Mouse (Mus musculus) gastrocnemius, adult 18-20 months (tissue): ENCODE results near the gene Sytl3. TPM values are rescaled to one million over a fixed set of nuclear protein-coding genes. Genes with fewer than 3 reads are reported as not detected.
"Not testable (repeated sequence)": the region's sequence is repeated elsewhere in the genome, so short reads cannot be mapped to it uniquely, and the experiment has no call there.

Source experiments
- DNase-seq: peaks from one replicate; pipeline ENCODE4 v3.0.0; 2021; ENCODE audit warnings: low spot score
- total RNA-seq, 2 experiments: library from RNA; stranded (reverse); gene quantifications; 2 replicates each; pipeline ENCODE4 v1.2.3; 2021

Gene Sytl3
- total RNA-seq, 2 experiments from 2014 or later: 0.14 to 0.47 TPM

DNA sequence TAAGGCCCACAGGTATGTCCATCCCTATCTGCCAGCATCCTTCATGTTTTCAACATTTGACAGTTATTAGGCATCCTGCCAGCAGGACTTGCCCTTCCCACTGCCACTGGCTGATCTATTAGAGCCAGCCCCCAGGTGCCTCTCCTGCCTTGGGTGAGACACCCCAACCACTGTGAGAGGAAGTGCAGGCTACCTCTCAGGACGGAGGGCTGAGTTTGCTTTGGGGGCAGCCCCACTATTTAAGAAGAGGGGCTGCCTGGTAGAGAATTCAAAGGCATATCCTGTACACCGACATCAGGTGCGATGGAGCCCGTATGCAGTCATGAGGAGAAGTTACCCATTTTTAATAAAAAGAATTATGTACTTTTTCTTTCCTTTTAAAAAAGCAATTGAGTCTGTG is 13.2 kb upstream of the Sytl3 start:
- DNase-seq: not testable (repeated sequence)

- DNase-seq: not testable (repeated sequence)
Measured at GRCm38 (mm10) chr17:6646841-6647240, 12.1 kb upstream of the Sytl3 start.

GRCm38 (mm10) chr17:6647452-6647851 is 11.4 kb upstream of the Sytl3 start:
- not testable (repeated sequence) for DNase-seq

- not testable (repeated sequence) for DNase-seq
Measured at GRCm38 (mm10) chr17:6650904-6651565, 7.9 kb upstream of the Sytl3 start.

GRCm38 (mm10) chr17:6653341-6653946 is 5.4 kb upstream of the Sytl3 start:
- DNase-seq: not testable (repeated sequence)

- peak; percentile 51 for DNase-seq
Measured at GRCm38 (mm10) chr17:6655087-6655511, 3.8 kb upstream of the Sytl3 start.

- peak; percentile 80 for DNase-seq
Measured at GRCm38 (mm10) chr17:6655567-6656281, 3.2 kb upstream of the Sytl3 start, which contains the start of gene Dynlt1f. TSS of gene Dynlt1f (minus strand) at chr17:6655900.

DNA sequence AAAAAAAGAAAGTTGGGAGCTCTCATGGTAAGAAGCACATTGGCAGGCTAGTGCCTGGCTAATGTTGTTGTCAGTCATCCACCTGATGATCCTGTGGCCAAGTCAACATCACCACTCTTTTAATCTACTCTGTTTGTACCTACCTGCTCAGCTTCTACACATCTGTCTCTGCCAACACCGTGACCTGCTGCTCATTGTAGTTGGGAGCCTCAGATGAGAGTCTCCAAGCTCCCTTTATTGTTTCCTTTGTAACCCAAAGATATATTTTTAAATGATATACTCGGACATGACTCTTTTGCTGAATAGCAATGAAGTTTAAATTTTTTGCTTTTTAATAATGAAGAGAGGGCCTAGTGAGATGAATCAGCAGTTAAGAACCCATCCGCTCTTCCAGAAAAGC is 2.4 kb upstream of the Sytl3 start:
- not testable (repeated sequence) for DNase-seq

GRCm38 (mm10) chr17:6660589-6660988 is 1.7 kb downstream of the Sytl3 start:
- not testable (repeated sequence) for DNase-seq

- not testable (repeated sequence) for DNase-seq
Measured at GRCm38 (mm10) chr17:6661093-6661816, 2.4 kb downstream of the Sytl3 start.

GRCm38 (mm10) chr17:6662840-6663239 is 3.9 kb downstream of the Sytl3 start:
- DNase-seq: not testable (repeated sequence)

DNA sequence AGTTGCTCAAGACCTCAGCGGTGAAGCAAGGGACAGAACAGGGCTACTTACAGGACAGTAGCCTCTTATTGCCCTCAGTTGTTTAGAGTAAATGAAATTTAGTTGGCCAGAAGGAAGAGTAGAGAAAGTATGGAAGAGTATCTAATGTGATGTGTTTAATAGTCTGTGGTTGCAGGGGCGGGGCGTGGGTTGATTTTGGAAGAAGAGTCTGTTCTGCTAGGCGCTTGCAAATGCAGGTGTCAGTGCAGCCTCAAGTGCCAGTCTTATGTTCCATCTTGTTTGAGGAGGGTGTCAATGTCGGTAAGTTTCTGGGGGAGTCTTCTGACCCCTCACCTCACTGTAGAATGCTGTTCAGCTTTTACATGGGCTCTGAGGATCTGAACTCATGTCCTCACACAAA is 6.5 kb downstream of the Sytl3 start:
- not testable (repeated sequence) for DNase-seq

DNA sequence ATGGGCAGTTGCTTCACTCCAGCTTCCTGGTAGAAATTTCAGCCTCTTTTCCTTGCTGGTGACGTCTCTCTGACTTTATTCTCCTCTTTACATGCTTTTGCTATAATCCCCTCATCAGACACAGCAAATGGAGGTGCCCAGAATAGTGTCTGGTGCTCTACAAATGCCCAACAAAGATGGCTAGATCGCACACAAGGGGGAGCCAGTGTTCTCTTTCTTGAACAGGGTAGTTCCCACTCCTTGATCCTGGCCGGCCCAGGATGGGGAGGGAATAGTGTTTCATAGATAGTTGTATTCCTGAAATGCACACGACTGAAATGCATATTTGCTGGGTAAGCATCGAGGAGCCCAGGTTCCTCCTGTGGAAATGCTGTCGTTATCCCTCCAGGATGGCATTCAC is 9.6 kb downstream of the Sytl3 start:
- DNase-seq: not testable (repeated sequence)

DNA sequence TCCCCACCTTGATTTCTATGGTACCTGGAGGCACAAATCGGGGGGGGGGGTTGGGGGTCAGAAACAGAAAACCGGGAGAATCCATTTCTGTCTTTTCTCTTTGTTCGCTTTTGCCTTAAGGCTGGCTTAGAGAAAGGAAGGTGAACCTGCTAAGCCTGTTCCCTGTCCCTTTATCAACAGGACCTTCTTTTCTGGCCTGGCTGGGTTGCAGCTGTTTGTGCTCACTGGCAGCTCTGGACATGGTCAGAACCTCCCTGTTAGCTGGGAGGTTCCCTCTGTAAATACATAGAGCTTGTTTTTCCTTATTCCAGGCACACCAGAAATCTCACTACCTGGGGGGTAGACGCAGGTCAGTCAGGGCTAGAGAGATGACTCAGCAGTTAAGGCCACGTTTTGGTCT is 15.4 kb downstream of the Sytl3 start:
- DNase-seq: not testable (repeated sequence)

- not testable (repeated sequence) for DNase-seq
Measured at GRCm38 (mm10) chr17:6678063-6678462, 19.2 kb downstream of the Sytl3 start.

GRCm38 (mm10) chr17:6681721-6682120 is 22.8 kb downstream of the Sytl3 start:
- DNase-seq: not testable (repeated sequence)

DNA sequence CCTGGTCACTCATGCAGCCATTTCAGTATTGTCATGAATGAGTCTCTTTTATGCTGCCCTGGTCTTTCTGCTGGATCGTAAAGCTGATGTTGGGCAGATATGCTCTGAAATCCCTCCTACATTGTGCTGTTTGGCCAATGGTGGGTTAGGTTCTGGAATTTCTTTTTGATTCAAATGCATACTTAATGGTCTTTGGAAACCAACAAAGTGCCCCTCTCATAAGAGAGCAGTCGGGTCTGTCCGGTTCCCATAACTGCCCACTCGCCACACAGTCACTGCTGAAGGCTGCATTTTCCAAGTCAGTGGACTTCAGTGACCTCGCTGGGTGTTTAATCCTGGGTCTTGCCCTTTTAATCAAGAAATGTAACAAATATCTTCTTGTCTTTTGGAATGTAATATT is 24.8 kb downstream of the Sytl3 start:
- DNase-seq: not testable (repeated sequence)

DNA sequence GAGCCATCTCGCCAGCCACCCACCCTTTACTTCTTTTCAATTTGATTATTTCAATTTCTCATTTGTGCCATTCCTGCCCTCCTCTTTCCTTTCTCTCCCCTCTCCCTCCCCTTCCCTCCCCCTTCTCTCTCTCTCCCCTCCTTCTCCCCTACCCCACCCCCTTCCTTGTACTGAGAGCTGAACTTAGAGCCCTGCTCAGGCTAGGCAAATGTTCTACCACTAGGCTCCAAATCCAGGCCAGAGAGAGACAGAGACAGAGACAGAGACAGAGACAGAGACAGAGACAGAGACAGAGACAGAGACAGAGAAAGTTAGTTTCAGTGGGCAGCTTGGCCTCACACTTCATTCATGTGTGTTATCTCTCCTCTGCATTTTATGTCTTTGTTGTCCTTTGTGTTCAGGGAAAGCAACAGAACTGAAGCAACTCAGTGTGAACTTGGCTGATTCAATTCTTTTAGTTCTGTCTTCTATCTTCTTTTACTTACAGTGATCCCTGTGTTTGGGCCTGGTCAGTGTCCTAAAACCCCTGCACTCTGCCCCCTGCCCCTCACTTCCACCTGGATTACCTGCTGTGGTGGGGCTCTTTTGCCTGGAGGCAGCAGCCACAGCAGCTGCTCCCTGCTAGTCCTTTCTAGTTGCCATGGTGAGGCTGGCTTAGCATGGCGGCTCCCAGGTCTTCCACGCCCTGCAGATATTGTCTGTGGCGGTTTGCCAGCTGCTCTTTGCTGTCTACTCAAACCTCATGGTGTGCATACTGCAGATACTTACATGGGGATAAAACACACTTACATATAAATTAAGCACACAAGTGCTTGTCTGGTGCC is 25.8 kb downstream of the Sytl3 start:
- DNase-seq: not testable (repeated sequence)

- DNase-seq: not testable (repeated sequence)
Measured at GRCm38 (mm10) chr17:6685288-6685818, 26.5 kb downstream of the Sytl3 start.

GRCm38 (mm10) chr17:6686299-6686971 is 27.5 kb downstream of the Sytl3 start:
- DNase-seq: not testable (repeated sequence)
